Mouse (Mus musculus) CH12.LX (cell line): ENCODE measurements at regions not wholly inside any gene's neighbourhood (a gene's known extent, or its start where the extent isn't known, plus 50 kb on each side); places are given as distances from the start of the nearest gene placed in this dataset.

ENCODE experiments used
- CHD1 ChIP-seq: IDR thresholded peaks from 2 replicates; pipeline ENCODE4 v1.6.1; 2012; ENCODE audit warnings: low read depth, low read length, improper control_type of control experiment, inconsistent platforms
- CTCF ChIP-seq, 2 experiments: IDR thresholded peaks in 1 of 2; conservative IDR thresholded peaks in 1 of 2; 2 replicates each; pipeline ENCODE4 v1.5.1; 2011 to 2012; ENCODE audit warnings: low read depth in 2 of 2, low read length in 2 of 2, improper control_type of control experiment in 1 of 2, inconsistent platforms in 1 of 2, mild to moderate bottlenecking in 1 of 2, moderate library complexity in 1 of 2
- E2F4 ChIP-seq: IDR thresholded peaks from 2 replicates; pipeline ENCODE4 v1.6.1; 2011; ENCODE audit warnings: low read depth, low read length, improper control_type of control experiment; ENCODE audit not compliant: insufficient replicate concordance
- EP300 ChIP-seq: IDR thresholded peaks from 2 replicates; pipeline ENCODE4 v1.6.1; 2011; ENCODE audit warnings: low read length, improper control_type of control experiment
- ETS1 ChIP-seq: conservative IDR thresholded peaks from 2 replicates; pipeline ENCODE4 v1.6.1; 2012; ENCODE audit warnings: low read depth, mild to moderate bottlenecking, inconsistent platforms, low read length, improper control_type of control experiment, moderate library complexity
- GABPA ChIP-seq: IDR thresholded peaks from 2 replicates; pipeline ENCODE4 v1.6.1; 2012; ENCODE audit warnings: low read depth, low read length, improper control_type of control experiment, inconsistent platforms; ENCODE audit not compliant: insufficient replicate concordance
- KAT2A ChIP-seq: IDR thresholded peaks from 2 replicates; pipeline ENCODE4 v1.6.1; 2012; ENCODE audit warnings: low read length, improper control_type of control experiment, inconsistent platforms; ENCODE audit not compliant: insufficient replicate concordance
- MAZ ChIP-seq: IDR thresholded peaks from 2 replicates; pipeline ENCODE4 v1.6.1; 2012; ENCODE audit warnings: low read depth, mild to moderate bottlenecking, inconsistent platforms, low read length, improper control_type of control experiment, moderate library complexity
- POLR2A ChIP-seq: IDR thresholded peaks from 2 replicates; pipeline ENCODE4 v1.6.1; 2011; ENCODE audit warnings: low read depth, mild to moderate bottlenecking, improper control_type of control experiment, low read length
- TCF12 ChIP-seq: IDR thresholded peaks from 2 replicates; pipeline ENCODE4 v1.6.1; 2014; ENCODE audit warnings: low read depth, mild to moderate bottlenecking, inconsistent platforms, low read length, improper control_type of control experiment
- USF1 ChIP-seq: IDR thresholded peaks from 2 replicates; pipeline ENCODE4 v1.6.1; 2014; ENCODE audit warnings: low read depth, mild to moderate bottlenecking, inconsistent platforms, low read length, improper control_type of control experiment
- USF2 ChIP-seq: conservative IDR thresholded peaks from 2 replicates; pipeline ENCODE4 v1.6.1; 2011; ENCODE audit warnings: low read depth, low read length, improper control_type of control experiment
- ZC3H11A ChIP-seq: IDR thresholded peaks from 2 replicates; pipeline ENCODE4 v1.6.1; 2012; ENCODE audit warnings: low read depth, mild to moderate bottlenecking, inconsistent platforms, low read length, improper control_type of control experiment
- ZMIZ1 ChIP-seq: IDR thresholded peaks from 2 replicates; pipeline ENCODE4 v1.6.1; 2012; ENCODE audit warnings: low read depth, mild to moderate bottlenecking, inconsistent platforms, low read length, improper control_type of control experiment

- no peak for TF ChIP-seq USF1
- no peak for TF ChIP-seq CTCF (conservative IDR thresholded peaks at IDR 0.05 in 1 of 2, IDR thresholded peaks at IDR 0.05 in 1 of 2; ENCODE audit: low read depth in 2 of 2, low read length in 2 of 2)
- no peak for TF ChIP-seq EP300
- TF ChIP-seq CHD1: no peak
- no peak for TF ChIP-seq GABPA
- no peak for TF ChIP-seq MAZ
- TF ChIP-seq POLR2A: no peak
- no peak for TF ChIP-seq ETS1
- TF ChIP-seq TCF12: no peak
- no peak for TF ChIP-seq ZC3H11A
- no peak for TF ChIP-seq E2F4
- no peak for TF ChIP-seq ZMIZ1
- no peak for TF ChIP-seq KAT2A
- no peak for TF ChIP-seq USF2
These were observed 428.0 kb upstream of the Ercc4 start for GRCm38 (mm10) chr16:12681474-12681873.
